Mouse (Mus musculus) layer of hippocampus, adult 2 months (tissue): Measurements from ENCODE around the gene Vti1b. TPM values are rescaled to one million over a fixed set of nuclear protein-coding genes. Genes with fewer than 3 reads are reported as not detected.

Experiments
- DNase-seq, 2 experiments: peaks; one replicate each; pipeline ENCODE4 v3.0.0; 2022; ENCODE audit warnings: low spot score in 2 of 2
- H3K27ac ChIP-seq: fragments of 200-600 bp; 2 replicates; pipeline ENCODE4 v1.8.1; 2022
- H3K4me3 ChIP-seq: fragments of 200-600 bp; 2 replicates; pipeline ENCODE4 v1.8.1; 2022; ENCODE audit warnings: mild to moderate bottlenecking
- CTCF ChIP-seq: fragments of 200-600 bp; conservative IDR thresholded peaks from 2 replicates; pipeline ENCODE4 v1.8.1; 2022; ENCODE audit warnings: antibody characterized with exemption, mild to moderate bottlenecking, moderate library complexity
- total RNA-seq, 2 experiments: library from RNA; stranded (reverse); gene quantifications; 2 replicates each; pipeline ENCODE4 v1.2.3; 2021

Vti1b gene
- total RNA-seq, 2 experiments from 2014 or later, result 162 to 167 TPM

DNA sequence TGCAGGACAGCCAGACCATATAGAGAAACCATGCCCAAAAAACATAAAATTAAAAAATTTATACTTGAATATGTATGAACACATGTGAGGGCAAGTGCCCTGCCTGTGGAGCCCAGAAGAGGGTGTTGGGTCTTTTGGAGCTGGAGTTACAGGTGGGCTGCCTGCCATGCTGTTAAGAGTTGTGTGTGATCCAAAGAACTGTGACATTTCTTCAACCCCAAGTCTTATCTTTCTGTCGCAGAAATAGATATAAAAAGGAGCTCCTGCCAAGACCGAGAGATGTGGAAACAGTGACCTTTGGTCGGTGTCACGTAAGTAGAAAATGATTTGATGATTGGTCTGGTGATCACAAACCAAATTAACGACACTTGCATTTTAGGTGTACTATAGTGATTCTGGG lies 1.3 kb upstream of the Vti1b start:
- Histone ChIP-seq H3K27ac (no peak overlapping the region), H3K4me3 (no peak overlapping the region)
- peak; percentile 33 for TF ChIP-seq CTCF
- no peak for DNase-seq

DNA sequence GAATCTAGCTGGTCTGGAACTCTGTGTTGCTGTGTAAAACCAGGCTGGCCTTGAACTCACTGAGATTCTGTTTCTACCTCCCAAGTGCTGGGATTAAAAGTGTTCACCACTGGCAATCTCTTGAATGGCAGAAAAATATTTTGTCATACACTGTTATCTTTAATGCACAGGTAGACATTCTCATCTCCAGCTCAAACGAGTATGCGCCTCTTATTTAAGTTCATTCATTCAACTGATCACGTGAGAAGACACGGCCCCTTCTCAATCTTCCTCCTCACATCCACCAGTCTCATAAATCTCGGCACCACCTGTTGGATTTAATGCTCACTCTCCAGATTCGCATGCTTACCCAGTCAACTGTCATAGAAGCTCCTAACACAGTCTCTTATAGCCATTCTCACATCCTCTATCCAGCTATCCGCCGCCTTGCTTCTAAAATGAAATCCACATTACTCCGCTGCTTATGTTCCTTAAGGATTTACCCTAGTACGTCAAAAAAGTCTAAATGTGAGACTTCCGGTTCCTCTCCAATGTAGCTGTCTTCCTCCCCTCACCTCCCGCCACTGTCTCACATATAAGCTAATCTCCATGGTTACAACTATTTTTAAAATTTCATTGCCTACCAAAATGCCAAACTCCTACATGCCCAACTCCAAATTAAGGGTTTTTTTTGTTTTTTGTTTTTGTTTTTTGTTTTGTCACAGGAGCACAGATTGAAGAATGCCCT lies 1.0 kb downstream of the Vti1b start:
- no peak for TF ChIP-seq CTCF
- no peak for DNase-seq
- H3K27ac ChIP-seq, result peak overlapping the region; percentile 100
- peak overlapping the region; percentile 85 for H3K4me3 ChIP-seq

- no peak for TF ChIP-seq CTCF
- H3K27ac ChIP-seq, result no peak overlapping the region
- peak; percentile 37 to 66 for DNase-seq
- peak overlapping the region; percentile 12; the same call in 1 of the 2 replicates for H3K4me3 ChIP-seq
Observed at GRCm38 (mm10) chr12:79170421-79170820, 2.0 kb downstream of the Vti1b start.

DNA sequence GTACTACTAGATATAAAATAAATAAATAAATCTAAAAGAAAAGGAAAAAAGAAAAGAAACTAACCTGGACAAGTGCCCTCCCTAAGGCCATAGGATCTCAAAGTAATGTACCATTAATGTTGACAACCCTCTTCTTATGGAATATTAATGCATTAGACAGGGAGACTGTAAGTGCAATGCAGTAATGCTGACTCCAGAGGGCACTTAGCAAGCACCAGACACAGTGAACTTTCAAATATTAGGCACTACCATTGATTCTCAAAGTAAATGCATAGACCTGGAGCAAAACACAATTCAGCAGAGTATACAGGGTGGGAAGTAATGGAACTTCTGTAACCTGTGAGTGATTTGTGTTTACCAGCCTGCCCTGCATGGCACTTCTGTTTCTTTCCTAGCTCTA lies 3.3 kb downstream of the Vti1b start:
- no peak overlapping the region for H3K4me3 ChIP-seq
- peak; percentile 31 for TF ChIP-seq CTCF
- H3K27ac ChIP-seq, result no peak overlapping the region
- no peak for DNase-seq

- TF ChIP-seq CTCF, result no peak
- Histone ChIP-seq H3K27ac (no peak overlapping the region), H3K4me3 (no peak overlapping the region)
- no peak for DNase-seq
Observed at GRCm38 (mm10) chr12:79162876-79163275, 9.6 kb downstream of the Vti1b start.

- DNase-seq, result no peak
- Histone ChIP-seq H3K27ac (no peak overlapping the region), H3K4me3 (no peak overlapping the region)
- no peak for TF ChIP-seq CTCF
Observed at GRCm38 (mm10) chr12:79149653-79150052, 22.8 kb downstream of the Vti1b start.

DNA sequence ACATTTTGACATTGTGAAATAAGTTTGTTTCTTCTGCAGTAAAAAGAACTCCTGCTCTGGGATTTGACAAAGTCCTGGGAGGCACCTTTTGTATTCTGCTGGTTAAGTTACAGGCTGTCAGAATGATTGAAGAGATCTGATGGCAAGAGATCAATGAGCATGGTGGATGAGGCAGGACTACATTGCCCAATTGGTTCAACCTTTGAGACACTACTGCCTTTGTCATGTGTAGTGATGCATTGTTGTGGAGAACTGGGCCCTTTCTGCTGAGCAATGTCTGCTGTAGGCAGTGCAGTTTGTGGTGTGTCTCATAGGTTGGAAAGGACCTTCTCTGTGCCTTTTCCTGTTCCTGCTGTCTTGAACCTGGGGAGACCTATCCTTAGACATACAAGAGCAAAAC lies 31.1 kb downstream of the Vti1b start:
- TF ChIP-seq CTCF, result no peak
- DNase-seq, result no peak
- no peak overlapping the region for H3K27ac ChIP-seq
- no peak overlapping the region for H3K4me3 ChIP-seq

- DNase-seq, result no peak
- Histone ChIP-seq H3K4me3 (no peak overlapping the region), H3K27ac (no peak overlapping the region)
- TF ChIP-seq CTCF, result no peak
Observed at GRCm38 (mm10) chr12:79140811-79141210, 31.7 kb downstream of the Vti1b start.

GRCm38 (mm10) chr12:79139417-79139816 lies 33.0 kb downstream of the Vti1b start:
- no peak for DNase-seq
- H3K4me3 ChIP-seq, result no peak overlapping the region
- no peak for TF ChIP-seq CTCF
- H3K27ac ChIP-seq, result no peak overlapping the region

- Histone ChIP-seq H3K4me3 (no peak overlapping the region), H3K27ac (no peak overlapping the region)
- TF ChIP-seq CTCF, result no peak
- no peak for DNase-seq
Observed at GRCm38 (mm10) chr12:79138999-79139398, 33.5 kb downstream of the Vti1b start.

- no peak for DNase-seq
- no peak overlapping the region for H3K4me3 ChIP-seq
- H3K27ac ChIP-seq, result no peak overlapping the region
- TF ChIP-seq CTCF, result no peak
Observed at GRCm38 (mm10) chr12:79136949-79137348, 35.5 kb downstream of the Vti1b start.

DNA sequence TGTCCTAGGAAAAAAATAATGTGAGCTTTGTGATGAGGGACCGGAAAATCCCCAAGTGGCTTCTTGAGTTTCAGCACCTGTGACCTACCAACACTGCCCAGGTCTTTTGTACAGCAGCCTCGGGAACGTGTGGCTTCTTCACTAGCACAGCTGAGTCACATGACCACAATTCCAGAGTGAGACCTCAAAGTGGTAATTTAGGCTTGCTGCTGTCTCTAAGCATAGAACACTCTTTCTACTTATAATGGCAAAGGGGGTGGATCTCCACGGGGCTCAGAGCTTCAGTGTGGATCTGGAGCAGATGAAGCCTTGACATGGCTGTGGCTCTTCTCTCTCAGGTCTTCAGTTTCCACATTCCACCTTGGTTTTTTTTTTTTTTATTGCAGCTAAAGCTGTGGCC lies 37.4 kb downstream of the Vti1b start:
- no peak overlapping the region for H3K27ac ChIP-seq
- DNase-seq, result no peak
- TF ChIP-seq CTCF, result no peak
- H3K4me3 ChIP-seq, result no peak overlapping the region

- Histone ChIP-seq H3K4me3 (no peak overlapping the region), H3K27ac (no peak overlapping the region)
- DNase-seq, result no peak
- TF ChIP-seq CTCF, result no peak
Observed at GRCm38 (mm10) chr12:79134676-79135075, 37.8 kb downstream of the Vti1b start.

DNA sequence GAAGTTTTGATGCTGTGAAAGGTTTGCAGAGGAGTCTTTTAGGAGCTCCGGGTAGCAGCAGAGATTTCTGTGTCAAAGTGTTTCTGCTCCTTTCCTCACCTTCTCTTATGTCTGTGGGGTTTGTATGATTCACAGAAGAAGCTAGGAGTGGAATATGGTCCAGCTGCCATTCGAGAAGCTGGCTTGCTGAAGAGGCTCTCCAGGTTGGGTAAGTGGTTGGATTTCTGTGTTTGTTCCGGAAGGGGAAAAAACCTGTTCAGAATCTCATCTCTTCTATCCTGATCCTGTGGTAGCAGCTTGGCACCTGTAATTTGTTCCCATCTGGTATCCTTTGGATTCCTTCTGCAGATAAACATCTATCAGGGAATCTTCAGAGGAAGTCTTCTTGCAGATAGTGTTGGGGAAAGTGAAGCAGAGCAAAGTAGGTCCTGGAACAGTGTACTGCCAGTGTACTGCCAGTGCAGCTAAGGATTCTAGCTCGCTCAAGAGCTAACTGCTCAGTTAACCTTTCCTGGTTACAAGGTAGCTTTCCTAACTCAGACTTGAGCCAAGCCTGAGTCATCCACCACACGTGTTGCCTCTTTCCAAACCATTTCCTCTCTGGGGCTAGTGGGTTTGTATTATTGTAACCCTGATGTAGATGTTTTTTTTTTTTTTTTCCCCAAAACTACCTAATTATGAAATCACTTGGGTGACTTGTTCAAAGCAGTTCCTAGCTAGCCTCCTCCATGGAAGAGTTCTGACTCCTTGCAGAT lies 40.6 kb downstream of the Vti1b start:
- Histone ChIP-seq H3K4me3 (peak overlapping the region; percentile 51), H3K27ac (no peak overlapping the region)
- no peak for DNase-seq
- TF ChIP-seq CTCF, result no peak
